Mouse (Mus musculus): Measurements from ENCODE around the gene Trim56. TPM values are rescaled to one million over a fixed set of nuclear protein-coding genes. Genes with fewer than 3 reads are reported as not detected.

Trim56 gene
- polyA plus RNA-seq, 1 experiment from 2014 or later = 10.3 TPM

- Histone ChIP-seq H3K4me3 (no peak overlapping the region), H3K9me3 (replicated peaks) (peaks cover 23% of the 10 kb centered on the region), H3K4me1 (peaks cover 47% of the 10 kb centered on the region), H3K4me2 (peak overlapping the region; percentile 34), H3K36me3 (peaks cover 33% of the 10 kb centered on the region), H3K27ac (0 out of 2 replicates have a peak overlapping the region, but pooled peaks have one; percentile 17), H3K27me3 (replicated peaks) (0 out of 2 replicates have a peak, but pooled peaks cover 5% of the 10 kb centered on the region), H3K9ac (peak overlapping the region; percentile 20; the same call in 1 of the 2 replicates)
- no peak for ATAC-seq
- 6% methylated on average over 6 of the region's 6 CpGs for WGBS (ENCODE audit: insufficient replicate concordance)
Measured at GRCm38 (mm10) chr5:137107024-137107423, 9.0 kb downstream of the Trim56 start.

- Histone ChIP-seq H3K4me2 (peak overlapping the region; percentile 34), H3K27ac (0 out of 2 replicates have a peak overlapping the region, but pooled peaks have one; percentile 17), H3K9ac (peak overlapping the region; percentile 20; the same call in 1 of the 2 replicates), H3K36me3 (peaks cover 27% of the 10 kb centered on the region), H3K4me3 (no peak overlapping the region), H3K4me1 (peaks cover 52% of the 10 kb centered on the region), H3K27me3 (replicated peaks) (0 out of 2 replicates have a peak, but pooled peaks cover 5% of the 10 kb centered on the region), H3K9me3 (replicated peaks) (peaks cover 17% of the 10 kb centered on the region)
- ATAC-seq = no peak
- 66% methylated on average over 4 of the region's 4 CpGs for WGBS (ENCODE audit: insufficient replicate concordance)
Measured at GRCm38 (mm10) chr5:137106434-137106833, 9.6 kb downstream of the Trim56 start.

DNA sequence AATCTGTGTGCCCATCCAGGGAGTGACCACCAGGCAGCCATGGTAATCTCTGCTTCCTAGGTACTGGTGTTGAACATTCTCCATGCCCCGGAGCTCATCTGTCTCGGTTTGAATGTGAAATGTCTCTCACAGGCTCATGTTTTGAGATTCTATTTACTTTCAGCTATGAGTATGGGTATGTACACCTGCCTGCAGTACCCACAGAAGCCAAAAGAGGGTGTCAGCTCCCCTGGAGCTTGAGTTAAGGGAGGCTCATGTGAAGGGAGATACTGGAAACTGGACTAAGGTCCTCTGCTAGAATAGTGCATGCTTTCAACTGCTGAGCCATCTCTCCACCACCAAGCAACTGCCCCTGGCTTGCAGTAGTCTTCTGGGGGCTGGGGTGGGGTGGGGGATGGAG is 12.0 kb downstream of the Trim56 start:
- WGBS (ENCODE audit: insufficient replicate concordance) = 84% methylated on average over 2 of the region's 2 CpGs
- peak overlapping the region; percentile 99 for H3K27ac ChIP-seq
- 0 out of 2 replicates have a peak, but pooled peaks cover 5% of the 10 kb centered on the region for H3K27me3 ChIP-seq (replicated peaks)
- no peaks in the 10 kb centered on the region for H3K9me3 ChIP-seq (replicated peaks)
- peak overlapping the region; percentile 68 for H3K4me2 ChIP-seq
- H3K4me1 ChIP-seq = peaks cover 76% of the 10 kb centered on the region
- no peak overlapping the region for H3K4me3 ChIP-seq
- no peak for ATAC-seq
- H3K36me3 ChIP-seq = 0 out of 2 replicates have a peak, but pooled peaks cover 12% of the 10 kb centered on the region
- H3K9ac ChIP-seq = peak overlapping the region; percentile 69

- peaks cover 88% of the 10 kb centered on the region for H3K4me1 ChIP-seq
- peak overlapping the region; percentile 32 for H3K4me3 ChIP-seq
- 31% methylated on average over 28 of the region's 28 CpGs for WGBS (ENCODE audit: insufficient replicate concordance)
- H3K9me3 ChIP-seq (replicated peaks) = no peaks in the 10 kb centered on the region
- peak; percentile 93 for ATAC-seq
- H3K27me3 ChIP-seq (replicated peaks) = 0 out of 2 replicates have a peak, but pooled peaks cover 2% of the 10 kb centered on the region
- peak overlapping the region; percentile 68 for H3K4me2 ChIP-seq
- H3K27ac ChIP-seq = peak overlapping the region; percentile 99
- H3K36me3 ChIP-seq = 0 out of 2 replicates have a peak, but pooled peaks cover 12% of the 10 kb centered on the region
- H3K9ac ChIP-seq = peak overlapping the region; percentile 69
Measured at GRCm38 (mm10) chr5:137102575-137103522, 13.2 kb downstream of the Trim56 start.

- Histone ChIP-seq H3K4me1 (peaks cover 92% of the 10 kb centered on the region), H3K9me3 (replicated peaks) (no peaks in the 10 kb centered on the region), H3K9ac (peak overlapping the region; percentile 69), H3K4me2 (peak overlapping the region; percentile 68), H3K27ac (peak overlapping the region; percentile 99), H3K36me3 (0 out of 2 replicates have a peak, but pooled peaks cover 12% of the 10 kb centered on the region), H3K27me3 (replicated peaks) (no peaks in the 10 kb centered on the region), H3K4me3 (no peak overlapping the region)
- 71% methylated on average over 10 of the region's 10 CpGs for WGBS (ENCODE audit: insufficient replicate concordance)
- ATAC-seq = no peak
Measured at GRCm38 (mm10) chr5:137102078-137102477, 13.9 kb downstream of the Trim56 start.

DNA sequence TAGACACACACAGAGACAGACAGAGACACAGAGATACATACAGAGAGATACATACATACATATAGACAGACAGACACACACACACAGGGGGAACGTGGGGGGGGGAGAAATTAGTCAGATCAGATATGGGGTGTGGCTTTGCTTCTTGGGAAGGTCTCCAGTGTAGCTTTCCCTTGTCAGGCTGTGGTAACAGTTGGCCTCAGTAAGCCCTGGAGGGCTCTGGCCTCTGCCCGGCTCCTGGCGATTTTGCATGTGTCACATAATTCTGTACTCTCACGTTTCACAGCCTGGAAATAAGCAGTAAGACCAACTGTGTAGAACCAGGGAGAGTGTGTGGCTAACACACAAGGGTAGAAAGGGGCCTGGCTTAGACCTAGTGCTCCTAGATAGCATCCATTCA is 15.3 kb downstream of the Trim56 start:
- Histone ChIP-seq H3K4me3 (no peak overlapping the region), H3K9me3 (replicated peaks) (no peaks in the 10 kb centered on the region), H3K4me1 (peaks cover 81% of the 10 kb centered on the region), H3K27me3 (replicated peaks) (no peaks in the 10 kb centered on the region), H3K36me3 (0 out of 2 replicates have a peak, but pooled peaks cover 12% of the 10 kb centered on the region), H3K27ac (peak overlapping the region; percentile 99), H3K9ac (peak overlapping the region; percentile 24), H3K4me2 (no peak overlapping the region)
- 41% methylated on average over 4 of the region's 4 CpGs for WGBS (ENCODE audit: insufficient replicate concordance)
- no peak for ATAC-seq

DNA sequence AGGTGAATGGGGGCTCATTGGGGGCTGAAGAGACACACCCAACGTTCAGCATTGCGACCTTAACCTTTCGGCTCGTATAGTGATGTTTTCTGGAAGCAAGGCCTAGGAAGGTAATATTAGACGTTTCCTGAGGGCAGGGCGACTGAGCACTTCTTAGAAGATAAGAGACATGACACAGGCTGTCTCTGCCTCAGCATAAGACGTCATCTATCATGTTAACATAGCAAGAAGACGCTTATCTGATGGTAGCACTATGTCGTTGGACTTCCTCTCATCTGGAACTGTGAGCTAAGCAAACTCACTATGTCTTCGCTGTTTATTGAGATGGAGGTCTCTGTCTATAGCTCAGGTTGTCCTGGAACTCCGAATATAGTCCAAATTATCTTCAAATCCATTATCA is 17.6 kb downstream of the Trim56 start:
- no peaks in the 10 kb centered on the region for H3K27me3 ChIP-seq (replicated peaks)
- peak; percentile 54 for ATAC-seq
- H3K4me2 ChIP-seq = peak overlapping the region; percentile 29
- 23% methylated on average over 11 of the region's 11 CpGs for WGBS (ENCODE audit: insufficient replicate concordance)
- H3K9me3 ChIP-seq (replicated peaks) = no peaks in the 10 kb centered on the region
- no peaks in the 10 kb centered on the region for H3K36me3 ChIP-seq
- H3K27ac ChIP-seq = peak overlapping the region; percentile 71
- H3K9ac ChIP-seq = peak overlapping the region; percentile 22; the same call in 1 of the 2 replicates
- H3K4me3 ChIP-seq = no peak overlapping the region
- peaks cover 71% of the 10 kb centered on the region for H3K4me1 ChIP-seq

GRCm38 (mm10) chr5:137096037-137096436 is 20.0 kb downstream of the Trim56 start:
- peaks cover 56% of the 10 kb centered on the region for H3K4me1 ChIP-seq

GRCm38 (mm10) chr5:137095135-137095534 is 20.9 kb downstream of the Trim56 start:
- Histone ChIP-seq H3K4me1 (peaks cover 47% of the 10 kb centered on the region), H3K27ac (no peak overlapping the region), H3K9me3 (replicated peaks) (no peaks in the 10 kb centered on the region), H3K9ac (no peak overlapping the region), H3K36me3 (no peaks in the 10 kb centered on the region), H3K27me3 (replicated peaks) (no peaks in the 10 kb centered on the region), H3K4me3 (no peak overlapping the region), H3K4me2 (no peak overlapping the region)
- no peak for ATAC-seq
- 57% methylated on average over 10 of the region's 10 CpGs for WGBS (ENCODE audit: insufficient replicate concordance)

More at GRCm38 (mm10) chr5:137096037-137096436, 20.0 kb downstream of the Trim56 start:
- Histone ChIP-seq H3K27ac (no peak overlapping the region), H3K36me3 (no peaks in the 10 kb centered on the region), H3K4me2 (no peak overlapping the region), H3K4me3 (no peak overlapping the region), H3K27me3 (replicated peaks) (no peaks in the 10 kb centered on the region), H3K9me3 (replicated peaks) (no peaks in the 10 kb centered on the region), H3K9ac (no peak overlapping the region)
- ATAC-seq = no peak
- 73% methylated on average over 1 of the region's 1 CpGs for WGBS (ENCODE audit: insufficient replicate concordance)

DNA sequence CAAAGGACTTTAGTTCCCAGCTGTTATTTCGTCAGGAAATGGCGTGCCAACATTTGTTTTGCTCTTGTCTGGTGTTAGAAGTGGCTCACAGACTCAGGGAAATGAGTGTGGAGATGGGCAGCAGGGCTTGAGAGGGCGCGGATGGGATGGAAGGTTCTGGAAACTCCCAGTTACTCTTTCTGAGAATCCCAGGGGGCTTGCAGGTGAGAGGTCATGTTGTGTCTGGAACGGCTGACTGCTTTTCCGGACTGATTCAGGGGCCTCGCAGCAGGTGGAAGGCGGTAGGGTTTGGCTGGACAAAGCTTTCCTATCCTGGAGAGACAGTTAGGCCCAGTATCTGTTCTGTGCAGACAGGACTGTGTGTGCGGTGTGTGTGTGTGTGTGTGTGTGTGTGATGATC is 22.3 kb downstream of the Trim56 start:
- Histone ChIP-seq H3K4me2 (no peak overlapping the region), H3K9ac (no peak overlapping the region), H3K4me1 (peaks cover 34% of the 10 kb centered on the region), H3K27me3 (replicated peaks) (no peaks in the 10 kb centered on the region), H3K27ac (no peak overlapping the region), H3K9me3 (replicated peaks) (0 out of 2 replicates have a peak, but pooled peaks cover 1% of the 10 kb centered on the region), H3K4me3 (no peak overlapping the region), H3K36me3 (no peaks in the 10 kb centered on the region)
- WGBS (ENCODE audit: insufficient replicate concordance) = 65% methylated on average over 9 of the region's 9 CpGs
- ATAC-seq = no peak

DNA sequence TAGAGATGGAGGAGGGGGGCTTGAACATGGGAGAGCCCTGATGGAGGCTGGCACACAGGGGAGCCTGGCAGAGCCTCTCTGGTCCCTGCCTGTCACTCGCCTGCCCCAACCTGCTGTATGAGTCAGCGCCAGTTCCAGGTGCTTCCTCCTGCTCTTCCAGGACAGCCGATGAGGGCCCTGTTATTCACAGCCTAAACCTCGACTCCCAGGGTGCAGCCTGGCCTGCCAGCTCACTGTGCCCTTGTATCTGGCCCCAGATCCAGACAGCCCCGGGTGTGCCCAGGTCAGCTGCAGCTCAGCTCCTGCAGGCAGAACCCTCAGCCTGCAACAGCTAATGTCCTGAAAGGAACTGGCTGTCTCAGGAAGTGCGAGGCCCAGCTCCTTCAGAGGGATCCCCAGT is 24.4 kb downstream of the Trim56 start:
- Histone ChIP-seq H3K4me3 (no peak overlapping the region), H3K36me3 (no peaks in the 10 kb centered on the region), H3K27ac (no peak overlapping the region), H3K9me3 (replicated peaks) (0 out of 2 replicates have a peak, but pooled peaks cover 4% of the 10 kb centered on the region), H3K4me2 (no peak overlapping the region), H3K4me1 (peaks cover 24% of the 10 kb centered on the region), H3K27me3 (replicated peaks) (no peaks in the 10 kb centered on the region), H3K9ac (no peak overlapping the region)
- WGBS (ENCODE audit: insufficient replicate concordance) = 52% methylated on average over 6 of the region's 6 CpGs
- no peak; the same call in 1 of the 2 replicates for ATAC-seq

DNA sequence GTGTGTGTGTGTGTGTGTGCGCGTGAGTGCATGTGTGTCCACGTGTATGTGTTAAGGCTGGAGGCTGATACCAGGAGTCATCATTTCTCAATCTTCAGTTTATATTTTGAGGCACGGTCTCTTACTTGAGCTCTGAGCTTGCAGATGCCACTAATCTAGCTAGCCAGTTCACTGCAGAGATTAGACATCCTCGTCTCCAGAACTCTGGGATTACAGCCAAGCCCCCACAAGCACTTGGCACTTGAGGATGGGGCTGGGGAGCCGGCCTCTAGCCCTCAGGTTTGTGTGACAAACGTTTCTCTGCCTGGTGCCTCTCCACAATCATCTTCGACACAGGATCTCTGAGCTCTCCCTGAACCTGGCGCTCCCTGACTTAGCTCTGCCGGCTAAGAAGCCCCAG is 25.1 kb downstream of the Trim56 start:
- Histone ChIP-seq H3K36me3 (no peaks in the 10 kb centered on the region), H3K4me1 (peaks cover 26% of the 10 kb centered on the region), H3K27ac (no peak overlapping the region), H3K9me3 (replicated peaks) (0 out of 2 replicates have a peak, but pooled peaks cover 6% of the 10 kb centered on the region), H3K4me2 (no peak overlapping the region), H3K9ac (no peak overlapping the region), H3K27me3 (replicated peaks) (no peaks in the 10 kb centered on the region), H3K4me3 (no peak overlapping the region)
- 67% methylated on average over 10 of the region's 10 CpGs for WGBS (ENCODE audit: insufficient replicate concordance)
- ATAC-seq = no peak
